Mouse (Mus musculus): Measurements from ENCODE around the gene Zfp746.

Zfp746 gene

DNA sequence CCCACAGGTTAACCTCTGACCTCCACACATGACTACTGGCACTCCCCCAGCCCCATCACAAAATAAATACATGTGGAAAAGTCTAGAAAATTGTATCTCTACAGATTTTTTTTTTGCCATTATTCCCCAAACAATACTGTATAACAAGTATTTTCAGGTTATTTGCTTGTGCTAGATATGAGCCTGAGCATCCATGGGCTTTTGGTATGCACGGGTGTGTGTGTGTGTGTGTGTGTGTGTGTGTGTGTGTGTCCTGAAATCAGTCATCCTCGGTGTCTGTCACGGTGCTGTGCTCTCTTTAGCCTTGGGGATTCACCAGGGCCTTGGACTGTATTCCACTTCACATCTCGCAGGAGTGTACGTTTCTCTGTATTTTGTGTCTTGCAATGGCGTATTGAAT lies 34.3 kb downstream of the Zfp746 start:
- no peaks in the 10 kb centered on the region for H3K27me3 ChIP-seq (ENCODE audit: control insufficient read depth, insufficient read depth, low read length, poor library complexity, severe bottlenecking)
- DNase-seq (ENCODE audit: low read depth, low spot score), result no peak
- no peaks in the 10 kb centered on the region for H3K36me3 ChIP-seq (ENCODE audit: control insufficient read depth, insufficient read depth, low read length, poor library complexity, severe bottlenecking)

DNA sequence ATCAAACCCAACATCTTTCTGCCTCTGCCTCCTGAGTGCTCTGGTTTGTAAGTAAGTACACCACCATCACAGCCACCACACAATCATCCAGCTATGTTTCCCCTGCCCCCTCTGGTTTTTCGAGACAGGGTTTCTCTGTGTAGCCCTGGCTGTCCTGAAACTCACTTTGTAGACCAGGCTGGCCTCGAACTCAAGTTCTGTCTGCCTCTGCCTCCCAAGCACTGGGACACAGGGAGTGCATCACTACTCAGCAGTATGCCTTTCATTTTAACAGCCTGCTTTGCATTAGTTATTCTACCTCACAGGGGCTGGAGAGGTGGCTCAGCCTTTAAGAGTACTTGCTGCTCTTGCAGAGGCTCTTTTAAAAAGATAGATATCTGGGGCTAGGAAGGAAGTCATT lies 34.7 kb downstream of the Zfp746 start:
- DNase-seq (ENCODE audit: low read depth, low spot score), result no peak
- Histone ChIP-seq H3K27me3 (ENCODE audit: control insufficient read depth, insufficient read depth, low read length, poor library complexity, severe bottlenecking) (no peaks in the 10 kb centered on the region), H3K36me3 (ENCODE audit: control insufficient read depth, insufficient read depth, low read length, poor library complexity, severe bottlenecking) (no peaks in the 10 kb centered on the region)

GRCm38 (mm10) chr6:48049273-48050065 lies 36.9 kb downstream of the Zfp746 start:
- H3K27me3 ChIP-seq (ENCODE audit: control insufficient read depth, insufficient read depth, low read length, poor library complexity, severe bottlenecking), result no peaks in the 10 kb centered on the region
- H3K36me3 ChIP-seq (ENCODE audit: control insufficient read depth, insufficient read depth, low read length, poor library complexity, severe bottlenecking), result no peaks in the 10 kb centered on the region; the same call in 1 of the 2 replicates
- peak; percentile 32 for DNase-seq (ENCODE audit: low read depth, low spot score)

DNA sequence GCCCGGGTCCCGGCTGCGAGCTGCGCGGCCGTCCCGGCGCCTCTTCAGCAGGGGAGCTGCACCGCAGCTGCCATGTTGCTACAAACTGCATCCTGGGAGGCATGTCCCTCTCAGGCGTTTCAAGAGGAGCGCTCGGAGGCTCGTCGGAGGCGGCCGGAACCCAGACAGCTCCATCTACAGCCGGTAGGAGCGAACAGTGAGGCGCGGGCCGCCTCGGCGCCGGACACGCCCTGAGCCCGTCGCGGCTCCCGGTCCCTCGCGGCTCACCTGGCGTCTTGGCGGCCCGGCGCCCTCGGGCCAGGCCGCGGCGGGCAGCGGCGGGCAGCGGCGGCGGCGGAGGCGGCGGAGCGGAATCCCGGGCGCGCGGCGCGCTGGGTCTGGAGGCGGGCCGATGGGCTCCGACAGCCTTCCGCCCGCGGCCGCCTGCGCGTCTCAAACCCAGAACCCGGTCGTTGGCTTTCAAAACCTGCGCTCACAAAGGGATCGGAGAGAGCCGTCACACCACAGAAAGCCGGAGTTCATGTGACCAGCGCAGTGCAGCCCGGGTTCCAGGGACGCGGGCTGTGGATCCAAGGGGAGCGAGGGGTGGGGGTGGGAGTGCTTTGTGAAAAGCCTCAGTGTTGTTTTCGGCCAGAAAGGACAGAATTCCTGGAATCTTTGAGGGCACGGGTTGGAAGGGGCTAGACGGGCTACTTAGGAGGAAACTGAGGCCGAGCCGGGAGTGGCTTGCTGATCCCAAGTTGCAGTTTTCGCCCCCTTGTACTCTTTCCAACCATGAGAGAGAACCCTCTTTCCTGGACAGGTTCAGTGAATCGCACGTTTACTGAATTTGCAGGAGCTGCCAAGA lies 37.7 kb downstream of the Zfp746 start, which contains the start of gene Zfp777:
Gene Zfp777, minus strand, starts transcription at position 486 of the 847 bp plus-strand sequence.
- Histone ChIP-seq H3K27me3 (ENCODE audit: control insufficient read depth, insufficient read depth, low read length, poor library complexity, severe bottlenecking) (no peaks in the 10 kb centered on the region), H3K36me3 (ENCODE audit: control insufficient read depth, insufficient read depth, low read length, poor library complexity, severe bottlenecking) (peaks cover 3% of the 10 kb centered on the region; the same call in 1 of the 2 replicates)
- peak; percentile 89 for DNase-seq (ENCODE audit: low read depth, low spot score)

GRCm38 (mm10) chr6:48047450-48048351 lies 38.7 kb downstream of the Zfp746 start:
- H3K27me3 ChIP-seq (ENCODE audit: control insufficient read depth, insufficient read depth, low read length, poor library complexity, severe bottlenecking), result no peaks in the 10 kb centered on the region
- peak; percentile 39 for DNase-seq (ENCODE audit: low read depth, low spot score)
- peaks cover 4% of the 10 kb centered on the region for H3K36me3 ChIP-seq (ENCODE audit: control insufficient read depth, insufficient read depth, low read length, poor library complexity, severe bottlenecking)

GRCm38 (mm10) chr6:48047114-48047449 lies 39.3 kb downstream of the Zfp746 start:
- H3K27me3 ChIP-seq (ENCODE audit: control insufficient read depth, insufficient read depth, low read length, poor library complexity, severe bottlenecking), result no peaks in the 10 kb centered on the region
- no peak for DNase-seq (ENCODE audit: low read depth, low spot score)
- peaks cover 4% of the 10 kb centered on the region for H3K36me3 ChIP-seq (ENCODE audit: control insufficient read depth, insufficient read depth, low read length, poor library complexity, severe bottlenecking)

- Histone ChIP-seq H3K36me3 (ENCODE audit: control insufficient read depth, insufficient read depth, low read length, poor library complexity, severe bottlenecking) (peaks cover 8% of the 10 kb centered on the region), H3K27me3 (ENCODE audit: control insufficient read depth, insufficient read depth, low read length, poor library complexity, severe bottlenecking) (no peaks in the 10 kb centered on the region)
- no peak for DNase-seq (ENCODE audit: low read depth, low spot score)
Measured at GRCm38 (mm10) chr6:48032661-48033060, 53.7 kb downstream of the Zfp746 start.

GRCm38 (mm10) chr6:48025905-48026660 lies 60.3 kb downstream of the Zfp746 start:
- Histone ChIP-seq H3K27me3 (ENCODE audit: control insufficient read depth, insufficient read depth, low read length, poor library complexity, severe bottlenecking) (no peaks in the 10 kb centered on the region), H3K36me3 (ENCODE audit: control insufficient read depth, insufficient read depth, low read length, poor library complexity, severe bottlenecking) (peaks cover 12% of the 10 kb centered on the region)
- no peak for DNase-seq (ENCODE audit: low read depth, low spot score)

- no peak for DNase-seq (ENCODE audit: low read depth, low spot score)
- Histone ChIP-seq H3K27me3 (ENCODE audit: control insufficient read depth, insufficient read depth, low read length, poor library complexity, severe bottlenecking) (no peaks in the 10 kb centered on the region), H3K36me3 (ENCODE audit: control insufficient read depth, insufficient read depth, low read length, poor library complexity, severe bottlenecking) (peaks cover 8% of the 10 kb centered on the region)
Measured at GRCm38 (mm10) chr6:48024994-48025345, 61.4 kb downstream of the Zfp746 start.

GRCm38 (mm10) chr6:48024330-48024993 lies 61.9 kb downstream of the Zfp746 start:
- no peak for DNase-seq (ENCODE audit: low read depth, low spot score)
- H3K27me3 ChIP-seq (ENCODE audit: control insufficient read depth, insufficient read depth, low read length, poor library complexity, severe bottlenecking), result no peaks in the 10 kb centered on the region
- H3K36me3 ChIP-seq (ENCODE audit: control insufficient read depth, insufficient read depth, low read length, poor library complexity, severe bottlenecking), result peaks cover 8% of the 10 kb centered on the region

- Histone ChIP-seq H3K36me3 (ENCODE audit: control insufficient read depth, insufficient read depth, low read length, poor library complexity, severe bottlenecking) (peaks cover 8% of the 10 kb centered on the region; the same call in 1 of the 2 replicates), H3K27me3 (ENCODE audit: control insufficient read depth, insufficient read depth, low read length, poor library complexity, severe bottlenecking) (no peaks in the 10 kb centered on the region)
- no peak for DNase-seq (ENCODE audit: low read depth, low spot score)
Measured at GRCm38 (mm10) chr6:48022672-48023071, 63.7 kb downstream of the Zfp746 start.

- no peak for DNase-seq (ENCODE audit: low read depth, low spot score)
- H3K27me3 ChIP-seq (ENCODE audit: control insufficient read depth, insufficient read depth, low read length, poor library complexity, severe bottlenecking), result no peaks in the 10 kb centered on the region
- peaks cover 8% of the 10 kb centered on the region; the same call in 1 of the 2 replicates for H3K36me3 ChIP-seq (ENCODE audit: control insufficient read depth, insufficient read depth, low read length, poor library complexity, severe bottlenecking)
Measured at GRCm38 (mm10) chr6:48021678-48022077, 64.7 kb downstream of the Zfp746 start.

- DNase-seq (ENCODE audit: low read depth, low spot score), result no peak
- H3K36me3 ChIP-seq (ENCODE audit: control insufficient read depth, insufficient read depth, low read length, poor library complexity, severe bottlenecking), result peaks cover 6% of the 10 kb centered on the region; the same call in 1 of the 2 replicates
- no peaks in the 10 kb centered on the region for H3K27me3 ChIP-seq (ENCODE audit: control insufficient read depth, insufficient read depth, low read length, poor library complexity, severe bottlenecking)
Measured at GRCm38 (mm10) chr6:48020006-48020405, 66.4 kb downstream of the Zfp746 start.
